Mouse (Mus musculus): ENCODE measurements around the gene Olfr491. TPM values are rescaled to one million over a fixed set of nuclear protein-coding genes. Genes with fewer than 3 reads are reported as not detected.

The Olfr491 gene
- total RNA-seq (2014; rRNA removed) (not detected in 2 replicates), polyA plus RNA-seq (2015; fragmentation: Nextera tagmentation; extraction: Ambion mirVana) (not detected in 2 replicates)

DNA sequence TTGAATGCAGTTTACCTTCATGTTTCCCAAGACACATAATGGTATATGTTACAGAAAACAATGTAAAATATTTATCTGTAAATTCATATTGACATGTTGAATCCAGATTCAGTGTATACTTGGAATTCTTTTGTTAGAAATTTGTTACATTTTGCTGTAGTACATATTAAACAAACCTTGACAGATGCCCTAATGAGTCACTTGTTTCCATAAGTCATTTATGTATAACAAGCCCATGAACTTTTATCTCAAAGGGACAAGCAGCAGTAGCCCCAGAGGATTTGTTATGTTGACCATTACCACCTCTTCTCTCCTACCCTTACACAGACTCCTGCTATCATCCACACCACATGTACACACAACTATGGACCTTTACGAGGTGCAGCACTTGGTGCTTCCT lies at the start of gene Olfr491:
Olfr491 (plus strand) TSS at position 301 of the 400 bp plus-strand sequence.
- H3K27me3 ChIP-seq (ENCODE audit: insufficient read depth, low read length) = no peaks in the 10 kb centered on the region
- WGBS = 87% methylated on average over 1 of the region's 1 CpGs
- H3K4me1 ChIP-seq (ENCODE audit: insufficient read depth) = no peaks in the 10 kb centered on the region
- no peak for ATAC-seq
- no peak for TF ChIP-seq CTCF (IDR thresholded peaks at IDR 0.05; ENCODE audit: low read depth)
- H3K4me3 ChIP-seq (ENCODE audit: low read depth, low read length) = no peak within 1 kb of the TSS
- no peaks in the 10 kb centered on the region for H3K9me3 ChIP-seq (ENCODE audit: low read length)
- no peak within 1 kb of the TSS for H3K9ac ChIP-seq
- H3K27ac ChIP-seq (ENCODE audit: low read depth, low read length) = no peak within 1 kb of the TSS
- H3K4me2 ChIP-seq (ENCODE audit: low read depth) = no peak within 1 kb of the TSS
- H3K36me3 ChIP-seq (ENCODE audit: insufficient read depth) = no peaks in the 10 kb centered on the region
- no peak for DNase-seq

DNA sequence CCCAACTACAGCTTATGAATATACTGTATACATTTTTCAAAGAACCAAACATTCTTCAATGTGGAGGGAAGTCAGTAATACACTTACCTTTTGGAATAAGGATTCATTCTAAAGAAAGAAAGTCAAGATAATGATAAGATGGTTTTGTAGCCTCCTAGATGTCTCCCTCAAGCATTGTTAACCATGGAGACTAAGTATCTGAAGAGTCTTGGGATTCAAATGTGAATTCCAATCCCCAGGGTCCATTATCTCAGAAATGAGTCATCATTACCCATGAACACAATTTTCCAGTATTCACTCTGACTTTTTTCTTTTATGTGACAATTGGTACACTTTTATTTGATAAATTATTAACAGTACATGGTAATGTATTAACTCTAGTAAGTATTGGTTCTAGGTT lies 24.4 kb upstream of the Olfr491 start, which contains the start of gene Olfr490:
Olfr490 (minus strand) TSS at position 101 of the 400 bp plus-strand sequence.
- TF ChIP-seq CTCF (IDR thresholded peaks at IDR 0.05; ENCODE audit: low read depth) = no peak
- no peak for ATAC-seq

DNA sequence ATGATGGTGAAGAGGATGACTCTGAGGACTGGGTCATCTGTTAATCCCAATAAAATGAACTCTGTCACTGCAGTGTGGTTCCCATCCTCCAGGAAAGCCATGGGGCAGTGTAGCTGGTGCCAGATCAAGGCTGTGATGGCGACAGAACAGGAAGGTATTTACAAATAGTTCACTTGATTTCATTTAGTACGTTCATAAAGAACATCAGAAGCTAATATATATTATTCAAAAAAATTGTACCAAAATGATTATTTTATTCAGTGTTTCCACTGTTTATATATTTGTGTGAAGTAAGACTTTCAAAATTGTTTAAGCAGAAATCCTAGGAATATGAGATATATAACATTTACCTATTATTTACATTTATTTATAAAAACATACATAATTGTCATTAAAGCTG lies 10.3 kb downstream of the Olfr491 start, which contains the start of gene Olfr492:
Olfr492 (minus strand) TSS at position 101 of the 400 bp plus-strand sequence.
- H3K4me3 ChIP-seq (ENCODE audit: low read depth, low read length) = no peak within 1 kb of the TSS
- WGBS = 84% methylated on average over 2 of the region's 2 CpGs
- no peak within 1 kb of the TSS for H3K27ac ChIP-seq (ENCODE audit: low read depth, low read length)
- H3K9ac ChIP-seq = no peak within 1 kb of the TSS
- H3K36me3 ChIP-seq (ENCODE audit: insufficient read depth) = no peaks in the 10 kb centered on the region
- no peaks in the 10 kb centered on the region for H3K4me1 ChIP-seq (ENCODE audit: insufficient read depth)
- no peaks in the 10 kb centered on the region for H3K27me3 ChIP-seq (ENCODE audit: insufficient read depth, low read length)
- H3K9me3 ChIP-seq (ENCODE audit: low read length) = no peaks in the 10 kb centered on the region
- DNase-seq (no peak), ATAC-seq (no peak)
- TF ChIP-seq CTCF (IDR thresholded peaks at IDR 0.05; ENCODE audit: low read depth) = no peak
- H3K4me2 ChIP-seq (ENCODE audit: low read depth) = no peak within 1 kb of the TSS

More for the DNA sequence above, 24.4 kb upstream of the Olfr491 start, which contains the start of gene Olfr490:
- Histone ChIP-seq H3K9ac (no peak within 1 kb of the TSS), H3K27ac (ENCODE audit: low read depth, low read length) (no peak within 1 kb of the TSS), H3K36me3 (ENCODE audit: insufficient read depth) (no peaks in the 10 kb centered on the region), H3K4me1 (ENCODE audit: insufficient read depth) (no peaks in the 10 kb centered on the region), H3K4me3 (ENCODE audit: low read depth, low read length) (no peak within 1 kb of the TSS), H3K4me2 (ENCODE audit: low read depth) (no peak within 1 kb of the TSS), H3K9me3 (ENCODE audit: low read length) (no peaks in the 10 kb centered on the region), H3K27me3 (ENCODE audit: insufficient read depth, low read length) (no peaks in the 10 kb centered on the region)
- DNase-seq = no peak

DNA sequence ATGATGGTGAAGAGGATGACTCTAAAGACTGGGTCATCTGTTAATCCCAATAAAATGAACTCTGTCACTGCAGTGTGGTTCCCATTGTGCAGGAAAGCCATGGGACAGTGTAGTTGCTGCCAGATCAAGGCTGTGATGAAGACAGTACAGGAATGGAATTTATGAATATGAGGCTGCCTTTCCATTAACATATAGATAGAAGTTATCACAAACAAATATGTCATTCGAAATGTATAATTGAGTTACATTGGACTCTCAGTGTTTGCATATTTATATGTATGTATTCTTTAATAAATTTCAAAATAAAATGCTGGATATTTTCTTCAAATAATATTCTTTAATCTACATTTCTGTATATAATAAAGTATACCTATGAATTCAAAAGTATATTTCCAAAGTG lies 33.6 kb downstream of the Olfr491 start, which contains the start of gene Olfr493:
Olfr493 (minus strand) TSS at position 101 of the 400 bp plus-strand sequence.
- 59% methylated on average over 1 of the region's 1 CpGs for WGBS

DNA sequence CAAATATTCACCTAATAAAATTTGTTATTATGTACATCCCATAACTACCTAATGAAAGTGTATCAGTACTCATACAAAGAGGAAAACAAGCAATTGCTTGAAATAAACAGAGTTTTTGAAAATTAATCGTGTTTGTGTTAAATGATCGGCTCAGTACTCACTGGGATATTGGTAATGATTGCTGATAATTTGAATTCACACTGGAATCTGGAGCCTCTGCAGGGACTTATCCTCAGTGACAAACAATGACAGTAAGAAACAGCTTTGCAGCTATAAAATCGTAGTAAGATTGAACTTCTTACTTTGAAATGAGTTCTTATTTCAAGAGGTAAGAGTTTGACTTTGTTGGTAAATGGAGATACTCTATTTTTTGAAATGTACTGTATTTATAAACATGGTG lies 51.8 kb downstream of the Olfr491 start, which contains the start of gene Olfr494:
Olfr494 (plus strand) TSS at position 301 of the 400 bp plus-strand sequence.
- no peak within 1 kb of the TSS for H3K9ac ChIP-seq
- H3K9me3 ChIP-seq (ENCODE audit: low read length) = no peaks in the 10 kb centered on the region
- no peak within 1 kb of the TSS for H3K4me2 ChIP-seq (ENCODE audit: low read depth)
- no peak for ATAC-seq
- no peak for DNase-seq
- no peaks in the 10 kb centered on the region for H3K36me3 ChIP-seq (ENCODE audit: insufficient read depth)
- no peaks in the 10 kb centered on the region for H3K4me1 ChIP-seq (ENCODE audit: insufficient read depth)
- H3K4me3 ChIP-seq (ENCODE audit: low read depth, low read length) = no peak within 1 kb of the TSS
- no peaks in the 10 kb centered on the region for H3K27me3 ChIP-seq (ENCODE audit: insufficient read depth, low read length)
- TF ChIP-seq CTCF (IDR thresholded peaks at IDR 0.05; ENCODE audit: low read depth) = no peak
- WGBS = 87% methylated on average over 3 of the region's 3 CpGs
- no peak within 1 kb of the TSS for H3K27ac ChIP-seq (ENCODE audit: low read depth, low read length)

More for the DNA sequence above, 33.6 kb downstream of the Olfr491 start, which contains the start of gene Olfr493:
- Histone ChIP-seq H3K4me2 (ENCODE audit: low read depth) (no peak within 1 kb of the TSS), H3K36me3 (ENCODE audit: insufficient read depth) (no peaks in the 10 kb centered on the region), H3K9me3 (ENCODE audit: low read length) (no peaks in the 10 kb centered on the region), H3K27ac (ENCODE audit: low read depth, low read length) (no peak within 1 kb of the TSS), H3K9ac (no peak within 1 kb of the TSS), H3K4me3 (ENCODE audit: low read depth, low read length) (no peak within 1 kb of the TSS), H3K27me3 (ENCODE audit: insufficient read depth, low read length) (no peaks in the 10 kb centered on the region), H3K4me1 (ENCODE audit: insufficient read depth) (no peaks in the 10 kb centered on the region)
- no peak for TF ChIP-seq CTCF (IDR thresholded peaks at IDR 0.05; ENCODE audit: low read depth)
- no peak for DNase-seq
- no peak for ATAC-seq

Other genes starting within 250 kb of the Olfr491 start
- gene Olfr480, start 246.1 kb upstream of the Olfr491 start, total RNA-seq (2014; rRNA removed) = not detected in 2 replicates
- gene Olfr480, start 246.1 kb upstream of the Olfr491 start, polyA plus RNA-seq (2015; fragmentation: Nextera tagmentation; extraction: Ambion mirVana) = not detected in 2 replicates
- gene Olfr481, start 233.6 kb upstream of the Olfr491 start, total RNA-seq (2014; rRNA removed) = not detected in 2 replicates
- not detected in 2 replicates for gene Olfr481, start 233.6 kb upstream of the Olfr491 start, polyA plus RNA-seq (2015; fragmentation: Nextera tagmentation; extraction: Ambion mirVana)
- not detected in 2 replicates for gene Olfr482, start 215.9 kb upstream of the Olfr491 start, total RNA-seq (2014; rRNA removed)
- gene Olfr482, start 215.9 kb upstream of the Olfr491 start, polyA plus RNA-seq (2015; fragmentation: Nextera tagmentation; extraction: Ambion mirVana) = 0.08 TPM in 1 of 2 replicates, not detected in the other
- gene Olfr483, start 212.6 kb upstream of the Olfr491 start, total RNA-seq (2014; rRNA removed) = not detected in 2 replicates
- not detected in 2 replicates for gene Olfr483, start 212.6 kb upstream of the Olfr491 start, polyA plus RNA-seq (2015; fragmentation: Nextera tagmentation; extraction: Ambion mirVana)
- not detected in 2 replicates for gene Olfr484, start 186.0 kb upstream of the Olfr491 start, total RNA-seq (2014; rRNA removed)
- not detected in 2 replicates for gene Olfr484, start 186.0 kb upstream of the Olfr491 start, polyA plus RNA-seq (2015; fragmentation: Nextera tagmentation; extraction: Ambion mirVana)
- gene Olfr485, start 153.6 kb upstream of the Olfr491 start, total RNA-seq (2014; rRNA removed) = not detected in 2 replicates
- gene Olfr485, start 153.6 kb upstream of the Olfr491 start, polyA plus RNA-seq (2015; fragmentation: Nextera tagmentation; extraction: Ambion mirVana) = not detected in 2 replicates
- not detected in 2 replicates for gene Olfr486, start 140.7 kb upstream of the Olfr491 start, total RNA-seq (2014; rRNA removed)
- gene Olfr486, start 140.7 kb upstream of the Olfr491 start, polyA plus RNA-seq (2015; fragmentation: Nextera tagmentation; extraction: Ambion mirVana) = not detected in 2 replicates
- not detected in 2 replicates for gene Olfr487, start 98.8 kb upstream of the Olfr491 start, total RNA-seq (2014; rRNA removed)
- gene Olfr487, start 98.8 kb upstream of the Olfr491 start, polyA plus RNA-seq (2015; fragmentation: Nextera tagmentation; extraction: Ambion mirVana) = not detected in 2 replicates
- gene Olfr488, start 55.1 kb upstream of the Olfr491 start, total RNA-seq (2014; rRNA removed) = not detected in 2 replicates
- not detected in 2 replicates for gene Olfr488, start 55.1 kb upstream of the Olfr491 start, polyA plus RNA-seq (2015; fragmentation: Nextera tagmentation; extraction: Ambion mirVana)
- not detected in 2 replicates for gene Olfr490, start 24.5 kb upstream of the Olfr491 start, total RNA-seq (2014; rRNA removed)
- gene Olfr490, start 24.5 kb upstream of the Olfr491 start, polyA plus RNA-seq (2015; fragmentation: Nextera tagmentation; extraction: Ambion mirVana) = not detected in 2 replicates
- not detected in 2 replicates for gene Olfr492, start 10.2 kb downstream of the Olfr491 start, total RNA-seq (2014; rRNA removed)
- not detected in 2 replicates for gene Olfr492, start 10.2 kb downstream of the Olfr491 start, polyA plus RNA-seq (2015; fragmentation: Nextera tagmentation; extraction: Ambion mirVana)
- not detected in 2 replicates for gene Olfr493, start 33.5 kb downstream of the Olfr491 start, total RNA-seq (2014; rRNA removed)
- gene Olfr493, start 33.5 kb downstream of the Olfr491 start, polyA plus RNA-seq (2015; fragmentation: Nextera tagmentation; extraction: Ambion mirVana) = not detected in 2 replicates
- gene Olfr494, start 51.9 kb downstream of the Olfr491 start, total RNA-seq (2014; rRNA removed) = not detected in 2 replicates
- not detected in 2 replicates for gene Olfr494, start 51.9 kb downstream of the Olfr491 start, polyA plus RNA-seq (2015; fragmentation: Nextera tagmentation; extraction: Ambion mirVana)
- gene Olfr495, start 79.7 kb downstream of the Olfr491 start, total RNA-seq (2014; rRNA removed) = not detected in 2 replicates
- not detected in 2 replicates for gene Olfr495, start 79.7 kb downstream of the Olfr491 start, polyA plus RNA-seq (2015; fragmentation: Nextera tagmentation; extraction: Ambion mirVana)
- not detected in 2 replicates for gene Olfr497, start 107.0 kb downstream of the Olfr491 start, total RNA-seq (2014; rRNA removed)
- not detected in 2 replicates for gene Olfr497, start 107.0 kb downstream of the Olfr491 start, polyA plus RNA-seq (2015; fragmentation: Nextera tagmentation; extraction: Ambion mirVana)
- not detected in 2 replicates for gene Olfr498, start 151.9 kb downstream of the Olfr491 start, total RNA-seq (2014; rRNA removed)
- not detected in 2 replicates for gene Olfr498, start 151.9 kb downstream of the Olfr491 start, polyA plus RNA-seq (2015; fragmentation: Nextera tagmentation; extraction: Ambion mirVana)
- not detected in 2 replicates for gene Olfr502, start 211.6 kb downstream of the Olfr491 start, total RNA-seq (2014; rRNA removed)
- not detected in 2 replicates for gene Olfr502, start 211.6 kb downstream of the Olfr491 start, polyA plus RNA-seq (2015; fragmentation: Nextera tagmentation; extraction: Ambion mirVana)
- not detected in 2 replicates for gene Olfr503, start 231.1 kb downstream of the Olfr491 start, total RNA-seq (2014; rRNA removed)
- not detected in 2 replicates for gene Olfr503, start 231.1 kb downstream of the Olfr491 start, polyA plus RNA-seq (2015; fragmentation: Nextera tagmentation; extraction: Ambion mirVana)

All from forebrain, postnatal 0 days (tissue).